In genomic region chr4:117982706-117983105, GRCm38 (mm10) we compare ENCODE assay signal across 9 mouse cellular contexts. TPM values are rescaled to one million over a fixed set of nuclear protein-coding genes. Genes with fewer than 3 reads are reported as not detected.
DNase-seq lines count a peak whose midpoint lies in the region; ATAC-seq and TF ChIP-seq lines count a peak whose summit lies in the region.
"Had no signal": no experiment of that assay in that cellular context is flagged by ENCODE, and none has a peak within 500 bp of the region (broad histone marks: within the 10 kb centered on the region; RNA-seq: fewer than 3 reads in every experiment).

No protein-coding gene starts in this region.

- DNase-seq in midbrain, embryonic 11.5 days (ENCODE audit: low spot score, missing footprints), result peak; percentile 37
- DNase-seq in gastrocnemius, postnatal 25 days, result peak; percentile 53
- DNase-seq in layer of hippocampus, postnatal 10 days (ENCODE audit: low spot score in 2 of 2), result peak; percentile 57 to 62
- peak; percentile 64 to 70 for DNase-seq in right cerebral cortex, adult 2 months (ENCODE audit: low spot score in 2 of 2)
- no peak for DNase-seq in cerebellum, adult 11 months
- DNase-seq in cerebellum, adult 2 months, result no peak

- ATAC-seq in midbrain, embryonic 11.5 days (ENCODE audit: low FRiP score), result no peak
- ATAC-seq in midbrain, embryonic 13.5 days, result no peak
- no peak for ATAC-seq in liver, embryonic 12.5 days

- TF ChIP-seq POLR2A in cerebellum, adult 2 months (IDR thresholded peaks at IDR 0.05; ENCODE audit: borderline replicate concordance, insufficient read depth, low read length), result no peak

- H3K9me3 ChIP-seq in midbrain, embryonic 11.5 days (ENCODE audit: control insufficient read depth, low read length), result no peaks in the 10 kb centered on the region
- no peaks in the 10 kb centered on the region for H3K9me3 ChIP-seq in midbrain, embryonic 13.5 days
- H3K9me3 ChIP-seq in liver, embryonic 12.5 days (replicated peaks), result no peaks in the 10 kb centered on the region
- H3K9me3 ChIP-seq: midbrain, embryonic 12.5 days had no signal

- H3K9ac ChIP-seq in midbrain, embryonic 11.5 days (ENCODE audit: low read length), result no peak overlapping the region
- H3K9ac ChIP-seq in midbrain, embryonic 13.5 days (replicated peaks), result no peak overlapping the region
- H3K9ac ChIP-seq in liver, embryonic 12.5 days, result no peak overlapping the region
- H3K9ac ChIP-seq: midbrain, embryonic 12.5 days had no signal

- H3K27ac ChIP-seq in midbrain, embryonic 11.5 days (ENCODE audit: low read depth, low read length), result no peak overlapping the region
- H3K27ac ChIP-seq in midbrain, embryonic 13.5 days, result no peak overlapping the region
- H3K27ac ChIP-seq in liver, embryonic 12.5 days, result no peak overlapping the region
- H3K27ac ChIP-seq in cerebellum, adult 2 months (ENCODE audit: insufficient read depth, low read length), result no peak overlapping the region
- H3K27ac ChIP-seq: midbrain, embryonic 12.5 days had no signal

- TF ChIP-seq CTCF in cerebellum, adult 2 months (IDR thresholded peaks at IDR 0.05; ENCODE audit: borderline replicate concordance, insufficient read depth, low read depth, low read length), result no peak

- H3K4me3 ChIP-seq in midbrain, embryonic 11.5 days (ENCODE audit: low read depth, low read length), result no peak overlapping the region
- H3K4me3 ChIP-seq in midbrain, embryonic 13.5 days (replicated peaks), result no peak overlapping the region
- no peak overlapping the region for H3K4me3 ChIP-seq in liver, embryonic 12.5 days
- no peak overlapping the region for H3K4me3 ChIP-seq in cerebellum, adult 2 months (replicated peaks; ENCODE audit: insufficient read depth, low read depth, low read length)
- H3K4me3 ChIP-seq: midbrain, embryonic 12.5 days had no signal

- no peak overlapping the region for H3K4me2 ChIP-seq in midbrain, embryonic 11.5 days
- no peak overlapping the region for H3K4me2 ChIP-seq in midbrain, embryonic 13.5 days (replicated peaks)
- H3K4me2 ChIP-seq in liver, embryonic 12.5 days, result no peak overlapping the region
- H3K4me2 ChIP-seq: midbrain, embryonic 12.5 days had no signal

- H3K36me3 ChIP-seq in midbrain, embryonic 11.5 days (ENCODE audit: control insufficient read depth, insufficient read depth, low read length), result no peaks in the 10 kb centered on the region
- H3K36me3 ChIP-seq in midbrain, embryonic 13.5 days, result no peaks in the 10 kb centered on the region
- H3K36me3 ChIP-seq in liver, embryonic 12.5 days, result no peaks in the 10 kb centered on the region
- H3K36me3 ChIP-seq: midbrain, embryonic 12.5 days had no signal

- WGBS in midbrain, embryonic 11.5 days, result 86% methylated on average over 7 of the region's 7 CpGs
- WGBS in midbrain, embryonic 13.5 days, result 80% methylated on average over 7 of the region's 7 CpGs
- 56% methylated on average over 7 of the region's 7 CpGs for WGBS in liver, embryonic 12.5 days (ENCODE audit: insufficient replicate concordance)
- 57% methylated on average over 7 of the region's 7 CpGs for WGBS in cerebellum, adult 2 months

- no peaks in the 10 kb centered on the region for H3K27me3 ChIP-seq in midbrain, embryonic 11.5 days (ENCODE audit: control insufficient read depth, insufficient read depth, low read length)
- H3K27me3 ChIP-seq in midbrain, embryonic 13.5 days, result no peaks in the 10 kb centered on the region
- H3K27me3 ChIP-seq in liver, embryonic 12.5 days (replicated peaks), result peaks cover 3% of the 10 kb centered on the region; the same call in 1 of the 2 replicates
- no peaks in the 10 kb centered on the region for H3K27me3 ChIP-seq in cerebellum, adult 2 months (ENCODE audit: control insufficient read depth, insufficient read depth, low read length)
- H3K27me3 ChIP-seq: midbrain, embryonic 12.5 days had no signal

- H3K4me1 ChIP-seq in midbrain, embryonic 11.5 days (ENCODE audit: control insufficient read depth, insufficient read depth, low read length), result no peaks in the 10 kb centered on the region
- H3K4me1 ChIP-seq in midbrain, embryonic 13.5 days (replicated peaks), result peaks cover 6% of the 10 kb centered on the region; the same call in 1 of the 2 replicates
- peaks cover 9% of the 10 kb centered on the region for H3K4me1 ChIP-seq in liver, embryonic 12.5 days
- peaks cover 25% of the 10 kb centered on the region for H3K4me1 ChIP-seq in cerebellum, adult 2 months (ENCODE audit: control insufficient read depth, insufficient read depth, low read length)

RNA-seq across cellular contexts. Expression of gene Artn, which starts 53.1 kb away (rescaled TPM):
- 0.40 and 0.53 TPM in 2 replicates for polyA plus RNA-seq in midbrain, embryonic 11.5 days (2014; fragmentation: Nextera tagmentation; extraction: Ambion mirVana)
- 0.30 TPM in 2 replicates for polyA plus RNA-seq in midbrain, embryonic 13.5 days (2015; fragmentation: Nextera tagmentation; extraction: Ambion mirVana)
- under 1 TPM; 0.18 to 0.48 TPM for total RNA-seq in gastrocnemius, postnatal 25 days (2021)
- total RNA-seq in layer of hippocampus, postnatal 10 days (2021), result 1 to 10 TPM; 1.5 to 1.6 TPM
- polyA plus RNA-seq in liver, embryonic 12.5 days (2016; fragmentation: Nextera tagmentation; extraction: Ambion mirVana), result 2.8 and 3.2 TPM in 2 replicates
- polyA plus RNA-seq in cerebellum, adult 2 months (2012; rRNA removed), result 0.38 and 0.40 TPM in 2 replicates

Comparison
In these comparisons a context has a peak if more than half of its experiments do, and no peak if none do; other contexts are left out.
1. DNase-seq: peak in midbrain, embryonic 11.5 days (single experiment), gastrocnemius, postnatal 25 days (single experiment), layer of hippocampus, postnatal 10 days (2 of 2) and right cerebral cortex, adult 2 months (2 of 2); none in cerebellum, adult 11 months (single experiment) and cerebellum, adult 2 months (0 of 2).